ENCODE assay signal across 18 mouse cellular contexts in the genomic region with DNA sequence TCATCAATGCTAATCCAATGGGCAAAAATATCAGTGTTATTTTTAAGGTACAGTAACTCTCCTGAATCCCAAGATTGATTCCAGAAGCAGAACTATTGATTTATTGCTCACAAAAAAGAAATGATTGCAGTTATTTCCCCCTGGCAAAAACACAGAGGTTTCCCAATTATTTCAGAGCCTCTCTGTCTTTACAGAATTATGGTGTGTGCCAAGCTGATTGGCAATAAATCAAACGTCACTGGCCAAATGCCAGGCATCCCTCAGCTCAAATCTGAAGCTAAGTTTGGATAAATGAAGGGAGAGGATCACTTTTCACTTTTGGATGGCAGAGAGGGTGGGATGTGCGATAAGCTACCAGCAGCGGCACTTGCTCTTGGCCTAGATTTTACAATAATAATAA.
A peak's percentile ranks its signal among the peaks of the same experiment; 100 is the strongest.
DNase-seq lines count a peak whose midpoint lies in the region; ATAC-seq and TF ChIP-seq lines count a peak whose summit lies in the region.
"Had no signal": no experiment of that assay in that cellular context is flagged by ENCODE, and none has a peak within 500 bp of the region (broad histone marks: within the 10 kb centered on the region; RNA-seq: fewer than 3 reads in every experiment).

No protein-coding gene starts in this region.

- no peaks in the 10 kb centered on the region for H3K36me3 ChIP-seq in embryonic facial prominence, embryonic 14.5 days (ENCODE audit: control insufficient read depth, insufficient read depth, low read length)
- H3K36me3 ChIP-seq in embryonic facial prominence, embryonic 10.5 days (replicated peaks): no peaks in the 10 kb centered on the region
- H3K36me3 ChIP-seq in lung, embryonic 14.5 days (ENCODE audit: insufficient read depth): no peaks in the 10 kb centered on the region
- H3K36me3 ChIP-seq: lung, embryonic 15.5 days; neural tube, embryonic 15.5 days had no signal

- H3K4me3 ChIP-seq in embryonic facial prominence, embryonic 14.5 days (ENCODE audit: low read depth, low read length): no peak overlapping the region
- no peak overlapping the region for H3K4me3 ChIP-seq in embryonic facial prominence, embryonic 10.5 days
- H3K4me3 ChIP-seq in lung, embryonic 14.5 days (ENCODE audit: low read depth, low read length): no peak overlapping the region
- no peak overlapping the region for H3K4me3 ChIP-seq in layer of hippocampus, adult 2 months
- H3K4me3 ChIP-seq: forebrain, embryonic 13.5 days; gastrocnemius, adult 2 months; lung, embryonic 15.5 days; myocyte; neural tube, embryonic 15.5 days had no signal

- H3K9ac ChIP-seq in embryonic facial prominence, embryonic 14.5 days (ENCODE audit: low read depth, low read length): no peak overlapping the region
- H3K9ac ChIP-seq in lung, embryonic 14.5 days: no peak overlapping the region
- H3K9ac ChIP-seq: forebrain, embryonic 13.5 days; lung, embryonic 15.5 days; neural tube, embryonic 15.5 days had no signal

- no peak overlapping the region for H3K27ac ChIP-seq in embryonic facial prominence, embryonic 14.5 days (replicated peaks; ENCODE audit: low read depth, low read length)
- H3K27ac ChIP-seq in embryonic facial prominence, embryonic 10.5 days (replicated peaks): no peak overlapping the region
- no peak overlapping the region for H3K27ac ChIP-seq in lung, embryonic 14.5 days (ENCODE audit: low read depth)
- H3K27ac ChIP-seq in layer of hippocampus, adult 2 months: no peak overlapping the region
- H3K27ac ChIP-seq: forebrain, embryonic 13.5 days; gastrocnemius, adult 2 months; lung, embryonic 15.5 days; neural tube, embryonic 15.5 days had no signal

- H3K9me3 ChIP-seq in embryonic facial prominence, embryonic 14.5 days (ENCODE audit: control insufficient read depth, low read length): no peaks in the 10 kb centered on the region
- H3K9me3 ChIP-seq in embryonic facial prominence, embryonic 10.5 days: no peaks in the 10 kb centered on the region
- H3K9me3 ChIP-seq in lung, embryonic 14.5 days (ENCODE audit: low read depth, low read length): no peaks in the 10 kb centered on the region
- H3K9me3 ChIP-seq: forebrain, embryonic 13.5 days; lung, embryonic 15.5 days; neural tube, embryonic 15.5 days had no signal

- no peak for TF ChIP-seq CTCF in lung, embryonic 14.5 days (IDR thresholded peaks at IDR 0.05; ENCODE audit: low read depth)
- TF ChIP-seq CTCF in layer of hippocampus, adult 2 months (conservative IDR thresholded peaks at IDR 0.05): no peak

- no peak for ATAC-seq in embryonic facial prominence, embryonic 14.5 days (ENCODE audit: low read depth)
- no peak for ATAC-seq in lung, embryonic 14.5 days (ENCODE audit: insufficient read depth)
- ATAC-seq: activated CD4-positive, CD25-positive, alpha-beta regulatory T cell, adult 4 months; forebrain, embryonic 13.5 days had no signal

- H3K4me1 ChIP-seq in embryonic facial prominence, embryonic 14.5 days (ENCODE audit: control insufficient read depth, insufficient read depth, low read length): no peaks in the 10 kb centered on the region; the same call in 1 of the 2 replicates
- no peaks in the 10 kb centered on the region for H3K4me1 ChIP-seq in embryonic facial prominence, embryonic 10.5 days
- no peaks in the 10 kb centered on the region for H3K4me1 ChIP-seq in lung, embryonic 14.5 days (ENCODE audit: insufficient read depth)
- H3K4me1 ChIP-seq: forebrain, embryonic 13.5 days; lung, embryonic 15.5 days; neural tube, embryonic 15.5 days had no signal

- 75% methylated on average over 3 of the region's 3 CpGs for WGBS in embryonic facial prominence, embryonic 14.5 days
- 95% methylated on average over 3 of the region's 3 CpGs for WGBS in embryonic facial prominence, embryonic 10.5 days
- 71% methylated on average over 3 of the region's 3 CpGs for WGBS in lung, embryonic 14.5 days

- DNase-seq in embryonic facial prominence, embryonic 14.5 days (ENCODE audit: low spot score): peak; percentile 26
- no peak for DNase-seq in embryonic facial prominence, embryonic 10.5 days (ENCODE audit: low spot score)
- peak; percentile 34 for DNase-seq in lung, embryonic 14.5 days
- DNase-seq in lung, postnatal 4 days: no peak
- DNase-seq in layer of hippocampus, adult 2 months (ENCODE audit: low spot score in 2 of 2): peak; percentile 66 to 71
- no peak for DNase-seq in urinary bladder, postnatal 10 days (ENCODE audit: low spot score)
- DNase-seq in right cerebral cortex, postnatal 36 days (ENCODE audit: low spot score in 2 of 2): no peak
- DNase-seq: cerebellum, adult 9-10 months; gastrocnemius, adult 2 months; kidney, adult 8-10 months; kidney, postnatal 25 days; midbrain, embryonic 14.5 days had no signal

- no peak overlapping the region for H3K4me2 ChIP-seq in embryonic facial prominence, embryonic 14.5 days (ENCODE audit: low read depth, low read length)
- no peak overlapping the region for H3K4me2 ChIP-seq in lung, embryonic 14.5 days
- H3K4me2 ChIP-seq: forebrain, embryonic 13.5 days; liver, embryonic 11.5 days; lung, embryonic 15.5 days; neural tube, embryonic 15.5 days had no signal

- no peaks in the 10 kb centered on the region for H3K27me3 ChIP-seq in embryonic facial prominence, embryonic 14.5 days (replicated peaks; ENCODE audit: control insufficient read depth, insufficient read depth, low read length)
- no peaks in the 10 kb centered on the region for H3K27me3 ChIP-seq in embryonic facial prominence, embryonic 10.5 days (replicated peaks; ENCODE audit: low read depth, poor library complexity, severe bottlenecking)
- H3K27me3 ChIP-seq in lung, embryonic 14.5 days (ENCODE audit: insufficient read depth, low read length): no peaks in the 10 kb centered on the region
- H3K27me3 ChIP-seq: forebrain, embryonic 13.5 days; lung, embryonic 15.5 days; neural tube, embryonic 15.5 days had no signal

Comparison
In these comparisons a context has a peak if more than half of its experiments do, and no peak if none do; other contexts are left out.
1. DNase-seq: peak in embryonic facial prominence, embryonic 14.5 days (single experiment), lung, embryonic 14.5 days (single experiment) and layer of hippocampus, adult 2 months (2 of 2); none in embryonic facial prominence, embryonic 10.5 days (single experiment), lung, postnatal 4 days (0 of 2), urinary bladder, postnatal 10 days (single experiment) and right cerebral cortex, postnatal 36 days (0 of 2).